Mouse (Mus musculus): ENCODE results near the gene Gm28043. TPM values are rescaled to one million over a fixed set of nuclear protein-coding genes. Genes with fewer than 3 reads are reported as not detected.
A peak's percentile ranks its signal among the peaks of the same experiment; 100 is the strongest.
"Not testable (repeated sequence)": the region's sequence is repeated elsewhere in the genome, so short reads cannot be mapped to it uniquely, and the experiment has no call there.

The Gm28043 gene
- polyA plus RNA-seq, 1 experiment from 2014 or later = 2.3 TPM

DNA sequence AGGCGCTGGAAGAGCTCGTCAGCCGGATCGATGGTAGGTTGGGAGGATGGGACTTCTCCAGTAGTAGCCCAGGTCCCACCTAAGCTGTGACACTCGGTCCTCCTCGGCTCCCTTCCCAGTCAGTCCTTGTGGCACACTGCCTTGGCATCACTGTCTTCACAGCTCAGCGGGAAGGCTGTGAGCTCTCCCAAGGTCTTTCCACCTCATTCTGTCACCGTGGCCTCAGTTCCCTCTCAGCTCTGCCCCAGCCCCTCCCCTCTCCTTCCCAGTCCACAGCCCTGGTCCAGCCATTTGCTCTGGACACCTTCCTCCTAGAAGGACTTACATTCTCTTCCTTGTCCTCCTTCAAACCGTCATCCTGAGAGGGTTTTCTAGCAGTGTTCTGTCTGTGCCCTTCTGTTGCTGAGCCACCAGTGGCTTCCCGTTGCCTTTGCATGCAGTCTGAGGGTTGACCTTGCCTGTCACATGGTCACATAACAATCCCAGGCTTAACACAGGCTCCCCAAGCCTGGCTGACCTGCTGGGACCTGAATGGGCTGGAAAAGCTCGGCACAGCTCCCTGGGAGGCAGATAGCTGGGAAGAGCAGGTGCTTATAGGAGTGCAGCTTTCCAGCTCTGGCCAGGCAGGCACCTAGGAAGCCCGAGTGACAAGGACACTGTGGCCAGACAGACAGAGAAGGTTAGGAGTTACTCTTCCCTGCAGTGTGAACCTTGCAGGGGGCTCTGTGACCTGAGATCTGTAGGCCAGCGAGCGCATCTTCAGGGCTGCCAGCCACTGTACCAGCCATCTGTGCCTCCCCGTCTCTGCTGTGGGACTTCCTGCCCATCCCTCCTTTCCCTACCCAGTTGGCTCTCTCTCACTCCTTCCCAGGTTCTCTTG, 18.5 kb upstream of the Gm28043 start:
- ATAC-seq (ENCODE audit: low read depth) = no peak
- H3K9me3 ChIP-seq = no peaks in the 10 kb centered on the region
- H3K27ac ChIP-seq (replicated peaks) = no peak overlapping the region
- no peak overlapping the region for H3K4me3 ChIP-seq
- H3K9ac ChIP-seq = peak overlapping the region; percentile 17; the same call in 1 of the 2 replicates
- H3K36me3 ChIP-seq = peaks cover 71% of the 10 kb centered on the region
- no peak overlapping the region for H3K4me2 ChIP-seq
- WGBS = 78% methylated on average over 15 of the region's 15 CpGs
- peaks cover 19% of the 10 kb centered on the region for H3K4me1 ChIP-seq (replicated peaks)
- no peaks in the 10 kb centered on the region for H3K27me3 ChIP-seq

DNA sequence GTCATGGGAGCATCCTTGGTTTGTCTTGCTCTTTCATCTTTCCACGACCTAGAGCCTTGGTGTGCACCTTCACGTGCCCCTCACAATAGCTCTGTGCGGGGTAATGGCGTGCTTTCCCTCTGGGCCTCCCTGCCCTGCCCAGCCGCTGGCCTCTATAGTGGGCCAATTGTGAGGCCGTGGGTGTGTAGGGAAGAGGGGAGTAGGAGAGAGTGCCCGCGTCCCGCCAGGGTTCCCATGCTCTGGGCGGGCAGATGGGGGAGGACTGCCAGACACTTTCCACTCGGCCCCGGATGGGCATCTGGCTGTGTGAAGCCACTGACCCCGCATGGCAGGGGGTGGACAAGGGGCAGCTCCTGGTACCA, 17.9 kb upstream of the Gm28043 start:
- 52% methylated on average over 13 of the region's 13 CpGs for WGBS
- Histone ChIP-seq H3K27ac (replicated peaks) (0 out of 2 replicates have a peak overlapping the region, but pooled peaks have one; percentile 25), H3K27me3 (no peaks in the 10 kb centered on the region), H3K4me2 (no peak overlapping the region), H3K4me3 (no peak overlapping the region), H3K36me3 (peaks cover 69% of the 10 kb centered on the region), H3K9ac (peak overlapping the region; percentile 17; the same call in 1 of the 2 replicates), H3K4me1 (replicated peaks) (peaks cover 19% of the 10 kb centered on the region), H3K9me3 (no peaks in the 10 kb centered on the region)
- ATAC-seq (ENCODE audit: low read depth) = 0 out of 2 replicates have a peak, but pooled peaks have one; percentile 52

DNA sequence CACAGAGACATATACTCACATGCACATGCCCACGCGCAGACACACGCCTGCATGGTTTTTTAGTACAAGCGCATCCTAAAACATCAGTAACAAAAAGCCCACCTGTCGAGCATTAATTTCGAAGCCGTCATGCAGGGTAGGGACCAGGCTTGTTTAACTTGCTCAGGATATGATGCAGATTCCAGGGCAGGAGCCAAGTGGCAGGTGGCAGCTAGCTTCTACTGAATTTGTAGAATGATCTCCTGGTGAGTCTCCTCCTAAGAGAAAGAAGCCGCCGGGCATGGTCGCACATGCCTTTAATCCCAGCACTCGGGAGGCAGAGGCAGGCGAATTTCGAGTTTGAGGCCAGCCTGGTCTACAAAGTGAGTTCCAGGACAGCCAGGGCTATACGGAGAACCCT, 15.6 kb upstream of the Gm28043 start:
- H3K27ac ChIP-seq (replicated peaks) = no peak overlapping the region
- no peaks in the 10 kb centered on the region for H3K27me3 ChIP-seq
- no peak overlapping the region for H3K4me3 ChIP-seq
- peaks cover 19% of the 10 kb centered on the region for H3K4me1 ChIP-seq (replicated peaks)
- WGBS = 90% methylated on average over 14 of the region's 14 CpGs
- no peak overlapping the region for H3K4me2 ChIP-seq
- peaks cover 72% of the 10 kb centered on the region for H3K36me3 ChIP-seq
- no peak for ATAC-seq (ENCODE audit: low read depth)
- no peaks in the 10 kb centered on the region for H3K9me3 ChIP-seq
- H3K9ac ChIP-seq = no peak overlapping the region

DNA sequence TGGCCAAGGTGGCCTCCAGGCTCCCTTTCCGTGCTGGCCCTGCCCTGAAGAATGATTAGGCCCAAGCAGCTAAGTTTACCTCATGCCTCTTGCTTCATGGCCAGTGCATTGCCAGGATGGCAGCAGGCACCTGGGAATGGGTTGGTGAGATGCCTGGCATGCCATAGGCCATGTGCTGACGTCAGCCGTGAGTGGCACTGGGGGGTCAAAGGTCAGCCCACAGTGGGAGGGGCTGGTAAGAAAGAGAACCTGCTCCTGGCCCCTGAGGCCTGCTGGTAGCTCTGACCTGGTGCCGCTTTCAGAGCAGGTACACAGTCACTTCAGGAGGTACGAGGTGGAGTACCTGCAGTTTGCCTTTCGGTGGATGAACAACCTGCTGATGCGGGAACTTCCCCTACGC, 15.1 kb upstream of the Gm28043 start:
- 88% methylated on average over 8 of the region's 8 CpGs for whole genome bisulfite sequencing
- peaks cover 19% of the 10 kb centered on the region for H3K4me1 ChIP-seq (replicated peaks)
- H3K9me3 ChIP-seq = no peaks in the 10 kb centered on the region
- no peak for ATAC-seq (ENCODE audit: low read depth)
- H3K27ac ChIP-seq (replicated peaks) = no peak overlapping the region
- H3K27me3 ChIP-seq = no peaks in the 10 kb centered on the region
- no peak overlapping the region for H3K9ac ChIP-seq
- H3K4me3 ChIP-seq = no peak overlapping the region
- no peak overlapping the region for H3K4me2 ChIP-seq
- peaks cover 68% of the 10 kb centered on the region for H3K36me3 ChIP-seq

DNA sequence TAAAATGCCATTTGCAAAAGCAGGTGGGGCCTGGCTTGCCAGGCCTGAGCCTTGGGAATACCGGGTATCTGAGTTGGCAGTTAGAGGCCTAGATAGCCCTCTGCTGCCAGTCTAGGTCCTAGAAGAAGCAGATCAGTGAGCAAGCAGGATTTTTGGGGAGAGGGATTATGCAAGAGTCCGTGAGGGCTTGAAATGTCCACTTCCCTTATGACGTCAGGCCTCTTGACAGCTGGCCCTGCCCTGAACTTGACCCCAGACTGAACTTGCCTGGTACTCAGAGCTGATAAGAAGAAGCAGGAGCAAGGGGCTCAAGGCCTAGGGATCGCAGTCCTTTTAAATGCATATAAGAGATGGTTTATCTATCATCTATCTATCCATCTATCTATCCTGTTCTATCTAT, 13.3 kb upstream of the Gm28043 start:
- no peak for ATAC-seq (ENCODE audit: low read depth)
- H3K9ac ChIP-seq = no peak overlapping the region
- WGBS = 80% methylated on average over 4 of the region's 4 CpGs

DNA sequence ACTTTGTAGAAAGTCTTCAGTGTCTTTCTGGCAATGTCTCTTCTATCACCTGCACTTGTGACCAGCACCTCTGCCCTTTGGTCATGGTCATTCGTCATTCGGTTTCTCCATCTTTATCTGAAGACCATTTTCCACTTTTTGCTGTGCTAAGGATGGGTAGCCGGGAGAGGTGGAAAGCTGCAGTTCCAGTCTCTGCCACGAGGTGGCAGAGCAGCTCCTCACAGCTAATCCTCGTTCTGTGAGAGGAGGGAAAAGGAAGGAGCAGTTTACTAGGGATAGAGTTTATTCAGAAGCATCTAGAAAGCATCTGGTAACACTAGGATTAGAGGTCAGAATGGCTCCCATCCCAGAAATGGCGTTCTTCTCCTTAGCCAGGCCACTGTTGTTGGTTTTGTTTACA, 11.4 kb upstream of the Gm28043 start:
- no peaks in the 10 kb centered on the region for H3K9me3 ChIP-seq
- no peak overlapping the region for H3K4me2 ChIP-seq
- no peak overlapping the region for H3K27ac ChIP-seq (replicated peaks)
- H3K9ac ChIP-seq = no peak overlapping the region
- no peak; the same call in 1 of the 2 replicates for ATAC-seq (ENCODE audit: low read depth)
- H3K36me3 ChIP-seq = peaks cover 60% of the 10 kb centered on the region
- no peaks in the 10 kb centered on the region for H3K4me1 ChIP-seq (replicated peaks)
- no peaks in the 10 kb centered on the region for H3K27me3 ChIP-seq
- no peak overlapping the region for H3K4me3 ChIP-seq
- 26% methylated on average over 6 of the region's 6 CpGs for WGBS

More for the DNA sequence above, 13.3 kb upstream of the Gm28043 start:
- H3K27ac ChIP-seq (replicated peaks) = no peak overlapping the region
- H3K4me2 ChIP-seq = no peak overlapping the region
- no peaks in the 10 kb centered on the region for H3K9me3 ChIP-seq
- no peak overlapping the region for H3K4me3 ChIP-seq
- H3K27me3 ChIP-seq = no peaks in the 10 kb centered on the region
- H3K36me3 ChIP-seq = peaks cover 62% of the 10 kb centered on the region
- H3K4me1 ChIP-seq (replicated peaks) = peaks cover 16% of the 10 kb centered on the region

DNA sequence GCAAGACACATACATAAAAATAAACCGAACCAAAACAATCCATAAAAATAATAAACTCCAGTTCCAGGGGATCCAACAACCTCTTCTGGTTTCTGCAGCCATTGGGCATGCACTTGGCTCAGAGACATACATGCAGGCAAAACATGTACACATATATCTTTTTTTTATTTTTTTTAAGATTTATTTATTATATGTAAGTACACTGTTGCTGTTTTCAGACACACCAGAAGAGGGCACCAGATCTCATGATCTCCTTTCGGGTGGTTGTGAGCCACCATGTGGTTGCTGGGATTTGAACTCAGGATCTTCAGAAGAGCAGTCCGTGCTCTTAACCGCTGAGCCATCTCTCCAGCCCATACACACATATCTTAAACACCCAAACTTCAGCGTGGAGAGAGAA, 1.2 kb upstream of the Gm28043 start:
- WGBS = 88% methylated on average over 5 of the region's 5 CpGs
- not testable (repeated sequence) for ATAC-seq (ENCODE audit: low read depth)

DNA sequence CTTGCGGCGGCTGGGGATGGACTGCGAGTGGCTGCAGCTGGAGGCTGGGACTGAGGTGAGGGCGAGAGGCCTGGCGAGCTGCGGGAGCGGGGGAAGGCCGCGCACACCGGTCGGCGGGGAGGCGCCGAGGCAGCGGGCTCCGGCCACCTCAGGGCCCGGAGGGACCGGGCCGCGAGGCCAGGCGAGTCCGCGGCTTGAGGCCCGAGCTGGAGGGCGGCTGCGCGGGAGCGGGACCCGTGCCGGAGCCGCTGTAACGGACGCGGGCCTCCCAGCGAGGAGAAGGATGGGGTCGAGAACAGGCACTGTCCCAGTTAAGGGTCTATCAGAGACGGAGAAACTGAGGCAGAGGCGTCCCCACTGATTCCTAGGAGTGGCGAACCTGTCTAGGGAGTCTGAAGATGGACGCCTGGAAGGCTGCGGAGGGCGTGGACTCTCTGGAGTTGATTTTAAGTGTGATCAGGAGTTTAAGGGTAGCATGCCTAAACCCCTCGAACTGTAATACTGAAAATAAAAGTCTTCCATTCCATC, 412 bp downstream of the Gm28043 start:
- H3K27ac ChIP-seq (replicated peaks) = peak overlapping the region; percentile 94
- H3K4me1 ChIP-seq (replicated peaks) = peaks cover 34% of the 10 kb centered on the region
- H3K36me3 ChIP-seq = peaks cover 21% of the 10 kb centered on the region

More for the DNA sequence above, 1.2 kb upstream of the Gm28043 start:
- not testable (repeated sequence) for H3K4me2 ChIP-seq; H3K9me3 ChIP-seq; H3K27me3 ChIP-seq; H3K4me3 ChIP-seq; H3K27ac ChIP-seq (replicated peaks); H3K9ac ChIP-seq; H3K36me3 ChIP-seq
- H3K4me1 ChIP-seq (replicated peaks) = peaks cover 34% of the 10 kb centered on the region

DNA sequence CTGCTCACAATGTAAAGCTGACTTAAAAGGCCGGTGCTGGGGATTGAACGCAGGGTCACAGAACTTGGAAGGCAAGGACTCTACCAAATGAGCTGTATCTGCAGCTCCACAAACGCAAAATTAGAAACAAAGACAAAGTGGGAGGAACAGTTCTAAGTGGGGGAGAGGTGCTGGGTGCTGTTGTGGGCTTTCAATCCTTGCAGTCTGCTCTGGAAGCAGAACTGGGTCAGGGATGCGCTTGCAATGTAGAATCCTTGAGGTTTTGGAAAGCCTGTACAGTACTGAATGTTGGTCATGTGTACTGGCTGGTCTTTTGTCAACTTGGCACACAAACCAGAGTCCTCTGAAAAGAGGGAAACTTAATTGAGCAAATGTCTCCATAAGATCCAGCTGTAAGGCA, 940 bp downstream of the Gm28043 start:
- Histone ChIP-seq H3K36me3 (peaks cover 24% of the 10 kb centered on the region), H3K9me3 (no peaks in the 10 kb centered on the region), H3K27ac (replicated peaks) (peak overlapping the region; percentile 94), H3K4me1 (replicated peaks) (peaks cover 34% of the 10 kb centered on the region), H3K4me2 (peak overlapping the region; percentile 87), H3K27me3 (no peaks in the 10 kb centered on the region), H3K4me3 (peak overlapping the region; percentile 99), H3K9ac (peak overlapping the region; percentile 99)
- 13% methylated on average over 4 of the region's 4 CpGs for WGBS
- ATAC-seq (ENCODE audit: low read depth) = no peak

More for the DNA sequence above, 412 bp downstream of the Gm28043 start:
- no peak; the same call in none of the 2 replicates for ATAC-seq (ENCODE audit: low read depth)
- peak overlapping the region; percentile 99 for H3K9ac ChIP-seq
- peak overlapping the region; percentile 99 for H3K4me3 ChIP-seq
- peak overlapping the region; percentile 87 for H3K4me2 ChIP-seq
- no peaks in the 10 kb centered on the region for H3K27me3 ChIP-seq
- no peaks in the 10 kb centered on the region for H3K9me3 ChIP-seq
- WGBS = under 1% methylated on average over 42 of the region's 43 CpGs

DNA sequence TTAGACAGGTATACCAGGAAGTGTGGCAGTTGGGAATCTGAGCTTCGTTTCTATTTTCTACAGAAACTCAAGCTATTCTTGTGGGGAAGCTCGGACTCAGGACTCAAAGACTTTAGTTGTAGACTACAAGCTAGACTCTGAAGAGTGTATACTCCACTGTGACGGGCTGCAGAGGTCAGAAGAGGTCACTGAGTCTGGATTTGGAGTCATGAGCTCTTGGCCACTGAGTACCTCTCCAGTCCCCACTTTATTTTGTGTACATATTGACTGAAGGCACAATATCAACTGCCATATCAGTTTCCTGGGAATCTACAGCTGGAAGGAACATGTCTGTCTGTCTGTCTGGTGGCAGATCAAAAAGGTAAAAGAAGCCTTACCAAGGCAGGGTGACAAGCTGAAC, 4.6 kb downstream of the Gm28043 start:
- Histone ChIP-seq H3K4me1 (replicated peaks) (peaks cover 31% of the 10 kb centered on the region), H3K4me2 (no peak overlapping the region), H3K27ac (replicated peaks) (no peak overlapping the region), H3K9ac (no peak overlapping the region), H3K9me3 (no peaks in the 10 kb centered on the region), H3K36me3 (peaks cover 59% of the 10 kb centered on the region), H3K27me3 (no peaks in the 10 kb centered on the region), H3K4me3 (no peak overlapping the region)
- no peak for ATAC-seq (ENCODE audit: low read depth)
- 94% methylated on average over 3 of the region's 3 CpGs for WGBS

DNA sequence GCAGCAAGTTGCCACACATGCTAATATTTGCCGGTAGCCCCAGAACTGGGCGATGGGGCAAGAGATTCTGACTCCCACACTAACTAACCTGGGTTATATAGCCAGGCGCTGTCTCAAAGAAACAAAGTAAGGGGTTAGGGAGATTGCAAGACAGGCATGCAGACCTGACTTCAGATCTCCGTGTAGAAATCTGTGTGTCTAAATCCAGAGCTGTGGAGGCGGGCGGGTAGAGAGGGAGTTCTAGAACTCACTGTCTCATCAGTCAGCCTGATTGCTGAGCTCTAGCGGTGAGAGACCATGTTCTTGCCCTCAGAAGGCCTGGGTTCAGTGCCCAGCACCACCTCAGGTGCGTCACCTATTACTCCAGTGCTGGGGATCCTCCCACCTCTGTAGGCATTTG, 8.8 kb downstream of the Gm28043 start:
- ATAC-seq (ENCODE audit: low read depth) = no peak
- Histone ChIP-seq H3K4me2 (no peak overlapping the region), H3K27me3 (no peaks in the 10 kb centered on the region), H3K36me3 (peaks cover 97% of the 10 kb centered on the region), H3K9me3 (no peaks in the 10 kb centered on the region), H3K9ac (no peak overlapping the region), H3K4me3 (no peak overlapping the region), H3K27ac (replicated peaks) (no peak overlapping the region), H3K4me1 (replicated peaks) (no peaks in the 10 kb centered on the region)
- WGBS = 95% methylated on average over 8 of the region's 8 CpGs

DNA sequence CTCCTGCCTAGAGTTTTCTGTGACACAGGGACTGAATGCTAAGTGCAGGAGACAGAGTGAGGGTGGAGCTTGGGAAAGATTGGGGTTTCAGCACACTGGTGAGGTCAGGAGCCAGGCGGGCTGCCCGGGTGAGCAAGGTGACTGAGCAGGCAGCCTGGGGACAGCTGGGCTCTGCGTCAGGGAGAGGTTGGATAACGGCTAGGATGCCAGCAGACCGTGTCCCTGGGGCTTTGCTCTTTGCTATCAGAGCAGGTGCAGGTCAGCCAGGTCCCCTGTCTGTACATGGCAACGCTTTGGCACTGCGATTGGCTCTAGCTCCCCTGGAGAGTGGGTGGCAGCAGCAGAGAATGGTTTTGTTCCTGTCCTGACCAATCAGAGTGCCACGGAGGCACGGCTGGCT, 12.6 kb downstream of the Gm28043 start:
- no peak for ATAC-seq (ENCODE audit: low read depth)
- peaks cover 98% of the 10 kb centered on the region for H3K36me3 ChIP-seq
- H3K27ac ChIP-seq (replicated peaks) = no peak overlapping the region
- H3K4me2 ChIP-seq = no peak overlapping the region
- no peaks in the 10 kb centered on the region for H3K9me3 ChIP-seq
- no peak overlapping the region for H3K9ac ChIP-seq
- no peaks in the 10 kb centered on the region for H3K27me3 ChIP-seq
- H3K4me1 ChIP-seq (replicated peaks) = no peaks in the 10 kb centered on the region
- 84% methylated on average over 9 of the region's 9 CpGs for whole genome bisulfite sequencing
- H3K4me3 ChIP-seq = no peak overlapping the region
